Mouse (Mus musculus) heart, adult 2 months (tissue): Measurements from ENCODE around the gene Slc4a8.

Experiments used
- CTCF ChIP-seq: fragments of 200-600 bp; IDR thresholded peaks from 2 replicates; pipeline ENCODE4 v1.8.1; 2022; ENCODE audit warnings: antibody characterized with exemption, mild to moderate bottlenecking, moderate library complexity
- POLR2A ChIP-seq: fragments of 200-500 bp; IDR thresholded peaks from 2 replicates; pipeline ENCODE4 v1.6.1; 2011; ENCODE audit warnings: mild to moderate bottlenecking, low read depth, low read length, control low read depth; ENCODE audit not compliant: insufficient read depth

- no peak for TF ChIP-seq POLR2A
- TF ChIP-seq CTCF, result no peak
Measured at GRCm38 (mm10) chr15:100810243-100810642, 48.7 kb downstream of the Slc4a8 start.
